Mouse (Mus musculus) kidney, adult 2 months (tissue): ENCODE measurements around the gene Peak1.

ENCODE experiments used
- CTCF ChIP-seq: fragments of 200-500 bp; conservative IDR thresholded peaks from 2 replicates; pipeline ENCODE4 v1.5.1; 2011; ENCODE audit warnings: low read depth, mild to moderate bottlenecking, control low read depth, low read length, moderate library complexity, mixed read lengths; ENCODE audit not compliant: insufficient read depth, insufficient read length
- POLR2A ChIP-seq: fragments of 200-500 bp; IDR thresholded peaks from one replicate; pipeline ENCODE4 v1.6.1; 2011; ENCODE audit warnings: low read depth, low read length, control low read depth

GRCm38 (mm10) chr9:56151745-56152481 lies 266.0 kb downstream of the Peak1 start:
- no peak for TF ChIP-seq CTCF
- no peak for TF ChIP-seq POLR2A
